Mouse (Mus musculus): ENCODE measurements around the gene Cyfip2. TPM values are rescaled to one million over a fixed set of nuclear protein-coding genes. Genes with fewer than 3 reads are reported as not detected.

Cyfip2 gene
- total RNA-seq, 2 experiments from 2014 or later = 263 to 287 TPM

GRCm38 (mm10) chr11:46276778-46277177 lies 35.9 kb downstream of the Cyfip2 start:
- DNase-seq (ENCODE audit: low spot score in 2 of 2) = peak; percentile 41 to 53

- no peak for DNase-seq (ENCODE audit: low spot score in 2 of 2)
Measured at GRCm38 (mm10) chr11:46276168-46276567, 36.5 kb downstream of the Cyfip2 start.

GRCm38 (mm10) chr11:46275302-46275701 lies 37.4 kb downstream of the Cyfip2 start:
- DNase-seq (ENCODE audit: low spot score in 2 of 2) = peak; percentile 79 to 85

- no peak for DNase-seq (ENCODE audit: low spot score in 2 of 2)
Measured at GRCm38 (mm10) chr11:46273969-46274368, 38.7 kb downstream of the Cyfip2 start.

GRCm38 (mm10) chr11:46272058-46272681 lies 40.5 kb downstream of the Cyfip2 start:
- DNase-seq (ENCODE audit: low spot score in 2 of 2) = no peak

- no peak for DNase-seq (ENCODE audit: low spot score in 2 of 2)
Measured at GRCm38 (mm10) chr11:46269893-46270292, 42.8 kb downstream of the Cyfip2 start.

GRCm38 (mm10) chr11:46269391-46269790 lies 43.3 kb downstream of the Cyfip2 start:
- no peak for DNase-seq (ENCODE audit: low spot score in 2 of 2)

GRCm38 (mm10) chr11:46268991-46269390 lies 43.7 kb downstream of the Cyfip2 start:
- peak; percentile 72 to 75 for DNase-seq (ENCODE audit: low spot score in 2 of 2)

GRCm38 (mm10) chr11:46265031-46265786 lies 47.5 kb downstream of the Cyfip2 start:
- no peak for DNase-seq (ENCODE audit: low spot score in 2 of 2)

GRCm38 (mm10) chr11:46264584-46264983 lies 48.1 kb downstream of the Cyfip2 start:
- no peak for DNase-seq (ENCODE audit: low spot score in 2 of 2)

GRCm38 (mm10) chr11:46263291-46263690 lies 49.4 kb downstream of the Cyfip2 start:
- no peak for DNase-seq (ENCODE audit: low spot score in 2 of 2)

GRCm38 (mm10) chr11:46262854-46263253 lies 49.8 kb downstream of the Cyfip2 start:
- DNase-seq (ENCODE audit: low spot score in 2 of 2) = no peak

- DNase-seq (ENCODE audit: low spot score in 2 of 2) = no peak
Measured at GRCm38 (mm10) chr11:46258749-46259148, 53.9 kb downstream of the Cyfip2 start.

GRCm38 (mm10) chr11:46258207-46258606 lies 54.5 kb downstream of the Cyfip2 start:
- peak; percentile 31 to 49 for DNase-seq (ENCODE audit: low spot score in 2 of 2)

GRCm38 (mm10) chr11:46255291-46255690 lies 57.4 kb downstream of the Cyfip2 start:
- DNase-seq (ENCODE audit: low spot score in 2 of 2) = no peak

GRCm38 (mm10) chr11:46251994-46252393 lies 60.7 kb downstream of the Cyfip2 start:
- DNase-seq (ENCODE audit: low spot score in 2 of 2) = peak; percentile 76 to 78

- DNase-seq (ENCODE audit: low spot score in 2 of 2) = no peak
Measured at GRCm38 (mm10) chr11:46248352-46248751, 64.3 kb downstream of the Cyfip2 start.

- no peak for DNase-seq (ENCODE audit: low spot score in 2 of 2)
Measured at GRCm38 (mm10) chr11:46246393-46246792, 66.3 kb downstream of the Cyfip2 start.

- DNase-seq (ENCODE audit: low spot score in 2 of 2) = no peak
Measured at GRCm38 (mm10) chr11:46245926-46246325, 66.7 kb downstream of the Cyfip2 start.

- DNase-seq (ENCODE audit: low spot score in 2 of 2) = peak; percentile 33 to 43
Measured at GRCm38 (mm10) chr11:46244731-46245604, 67.7 kb downstream of the Cyfip2 start.

- no peak for DNase-seq (ENCODE audit: low spot score in 2 of 2)
Measured at GRCm38 (mm10) chr11:46241985-46242384, 70.7 kb downstream of the Cyfip2 start.
